Mouse (Mus musculus): ENCODE results near the gene Tnni2.

DNA sequence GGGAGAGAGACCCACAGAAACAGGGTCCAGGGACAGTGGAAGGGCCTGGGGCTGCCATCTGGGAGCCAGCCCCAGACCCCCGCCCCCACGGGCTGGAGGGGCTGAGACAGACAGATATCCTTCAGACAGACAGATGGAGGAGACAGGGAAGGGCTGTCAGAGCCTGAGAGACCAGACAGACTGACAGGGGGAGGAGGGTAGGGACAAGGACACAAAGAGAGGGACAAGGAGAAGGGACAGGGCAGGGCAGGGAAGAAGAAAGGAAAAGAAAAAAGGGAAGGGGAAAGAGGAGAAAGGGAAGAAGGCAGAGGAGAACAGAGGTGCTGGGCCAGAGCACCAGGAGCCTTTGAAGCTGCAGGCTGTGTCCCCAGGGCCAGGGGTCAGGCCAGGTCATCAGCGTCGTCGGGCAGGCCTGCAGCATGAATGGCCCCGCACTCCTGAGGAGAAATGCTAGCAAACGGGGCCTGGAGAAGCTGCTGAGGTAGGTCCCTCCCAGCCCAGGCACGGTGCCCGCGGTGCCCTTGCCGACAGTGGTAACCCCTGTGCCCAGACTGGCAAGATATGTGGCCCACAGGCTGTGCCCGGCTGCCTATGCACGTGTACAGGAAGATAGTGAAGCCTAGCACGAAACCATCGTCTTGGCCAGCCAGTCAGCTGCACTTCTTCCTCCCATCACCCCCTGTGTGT is 30.4 kb downstream of the Tnni2 start:
- no peak for TF ChIP-seq CTCF (IDR thresholded peaks at IDR 0.05; ENCODE audit: insufficient read depth, low read length)
- no peak for TF ChIP-seq POLR2A (IDR thresholded peaks at IDR 0.05; ENCODE audit: borderline replicate concordance, extremely low read depth, low read depth, low read length)

All from lung, adult 2 months (tissue).